Mouse (Mus musculus) liver, embryonic 12.5 days (tissue): ENCODE data around the gene Evl. TPM values are rescaled to one million over a fixed set of nuclear protein-coding genes. Genes with fewer than 3 reads are reported as not detected.

Experiments used
- ATAC-seq: fragments of 200-750 bp; cut with Nextera tagmentation; 2 replicates; pipeline ENCODE4 v1.8.0; 2017; ENCODE audit warnings: moderate number of reproducible peaks, mild to moderate bottlenecking, moderate library complexity
- H3K27ac ChIP-seq: fragments of 300-500 bp; sonication (generic); 2 replicates; pipeline ENCODE4 v1.5.1; 2016; ENCODE audit warnings: mild to moderate bottlenecking
- H3K27me3 ChIP-seq: fragments of 300-500 bp; sonication (generic); replicated peaks from 2 replicates; pipeline ENCODE4 v1.6.1; 2016; ENCODE audit warnings: mild to moderate bottlenecking, moderate library complexity
- H3K36me3 ChIP-seq: fragments of 300-500 bp; sonication (generic); 2 replicates; pipeline ENCODE4 v1.6.1; 2016; ENCODE audit warnings: mild to moderate bottlenecking, moderate library complexity
- H3K4me1 ChIP-seq: fragments of 300-500 bp; sonication (generic); 2 replicates; pipeline ENCODE4 v1.6.1; 2016
- H3K4me2 ChIP-seq: fragments of 300-500 bp; sonication (generic); 2 replicates; pipeline ENCODE4 v1.6.1; 2016; ENCODE audit warnings: mild to moderate bottlenecking, moderate library complexity
- H3K4me3 ChIP-seq: fragments of 300-500 bp; sonication (generic); 2 replicates; pipeline ENCODE4 v1.5.1; 2016; ENCODE audit warnings: mild to moderate bottlenecking, moderate library complexity
- H3K9ac ChIP-seq: fragments of 300-500 bp; sonication (generic); 2 replicates; pipeline ENCODE4 v1.6.1; 2016; ENCODE audit warnings: mild to moderate bottlenecking, moderate library complexity
- H3K9me3 ChIP-seq: fragments of 300-500 bp; sonication (generic); replicated peaks from 2 replicates; pipeline ENCODE4 v1.6.1; 2016; ENCODE audit warnings: mild to moderate bottlenecking, moderate library complexity
- WGBS: fragments of 180-500 bp; shearing (Covaris S2); methylation state at CpG from one replicate; pipeline ENCODE4 v1.1.7; 2016; ENCODE audit not compliant: insufficient replicate concordance; 5-methylcytosine and 5-hydroxymethylcytosine counted together
- polyA plus RNA-seq: library from polyadenylated mRNA; unstranded; fragments of >200 nt; fragmentation: Nextera tagmentation; extraction: Ambion mirVana; gene quantifications from 2 replicates; pipeline ENCODE4 v1.2.1, GENCODE M21; 2016

Evl gene
- polyA plus RNA-seq, 1 experiment from 2014 or later = 12.9 TPM

DNA sequence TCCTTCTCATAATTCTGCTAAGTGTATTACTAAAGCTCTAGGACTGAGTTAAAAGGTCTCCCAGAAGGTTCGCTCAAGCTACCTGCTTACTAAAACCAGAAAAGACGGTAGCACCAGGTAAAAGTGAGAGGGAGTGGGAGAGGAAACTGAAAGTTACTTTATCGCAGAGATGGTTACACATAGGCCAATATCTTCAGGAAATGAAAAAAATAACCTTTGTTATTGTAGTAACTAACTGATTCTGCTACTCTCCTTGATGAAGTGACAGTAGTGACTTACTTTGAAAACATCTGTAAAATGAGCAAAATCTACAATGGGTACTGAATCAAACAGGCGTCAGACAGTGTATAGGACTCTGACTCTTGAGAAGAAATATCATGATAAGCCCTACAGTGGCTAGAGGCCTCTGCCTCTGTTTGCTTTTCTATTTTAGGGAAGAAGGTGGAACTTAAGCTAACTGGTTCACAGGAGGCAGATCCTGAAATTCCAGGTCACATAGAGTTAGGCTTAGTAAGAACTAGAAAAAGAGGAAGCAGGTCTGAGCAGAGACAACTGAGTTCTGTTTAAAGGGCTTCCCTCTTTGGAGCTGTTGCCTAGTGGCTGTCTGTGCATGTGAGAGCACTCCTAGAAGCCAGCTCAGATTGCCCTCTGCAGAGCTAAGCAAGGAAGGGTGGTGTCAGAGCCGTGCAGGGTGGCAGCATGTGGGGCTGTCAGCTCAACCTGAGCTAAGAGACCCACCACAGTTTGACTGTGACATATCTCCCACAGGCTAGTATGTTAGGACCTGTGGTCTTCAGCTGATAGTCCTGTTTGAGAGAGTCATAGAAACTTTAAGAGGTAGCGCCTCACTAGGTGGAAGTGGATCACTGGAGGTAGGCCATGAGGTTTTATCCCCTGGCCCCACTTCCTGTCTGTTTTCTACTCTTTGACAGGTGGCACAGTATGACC, 76.5 kb downstream of the Evl start:
- WGBS = 52% methylated on average over 6 of the region's 6 CpGs
- H3K9ac ChIP-seq = no peak overlapping the region
- no peaks in the 10 kb centered on the region for H3K9me3 ChIP-seq
- no peaks in the 10 kb centered on the region for H3K27me3 ChIP-seq
- H3K4me3 ChIP-seq = no peak overlapping the region
- H3K36me3 ChIP-seq = no peaks in the 10 kb centered on the region
- peak overlapping the region; percentile 25; the same call in 1 of the 2 replicates for H3K27ac ChIP-seq
- peaks cover 76% of the 10 kb centered on the region for H3K4me1 ChIP-seq
- no peak overlapping the region for H3K4me2 ChIP-seq
- peak; percentile 43 for ATAC-seq

DNA sequence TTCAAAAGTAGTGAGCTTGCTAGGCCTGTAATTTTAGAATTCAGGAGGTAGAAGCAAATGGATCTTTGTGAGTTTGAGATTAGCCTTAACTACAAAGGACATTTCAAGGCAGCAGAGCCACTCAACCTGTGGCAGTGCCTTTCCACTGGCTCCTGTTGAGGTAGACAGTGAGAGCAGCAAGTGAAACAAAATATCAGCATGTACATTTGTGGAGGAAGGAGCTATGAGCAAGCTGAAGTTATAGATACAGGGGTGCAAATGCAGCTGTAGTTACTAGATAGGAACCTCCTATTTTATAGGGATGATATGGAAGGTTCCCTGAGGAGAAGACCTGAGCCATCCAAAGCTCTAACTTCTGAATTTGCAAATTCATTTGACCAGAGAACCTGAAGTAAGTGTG, 78.0 kb downstream of the Evl start:
- peaks cover 74% of the 10 kb centered on the region for H3K4me1 ChIP-seq
- peak overlapping the region; percentile 62; the same call in 1 of the 2 replicates for H3K27ac ChIP-seq
- no peaks in the 10 kb centered on the region for H3K9me3 ChIP-seq
- H3K27me3 ChIP-seq = no peaks in the 10 kb centered on the region
- peak; percentile 71 for ATAC-seq
- H3K36me3 ChIP-seq = no peaks in the 10 kb centered on the region
- no peak overlapping the region for H3K9ac ChIP-seq
- no peak overlapping the region for H3K4me2 ChIP-seq
- no peak overlapping the region for H3K4me3 ChIP-seq

- H3K4me2 ChIP-seq = no peak overlapping the region
- WGBS = 80% methylated on average over 1 of the region's 1 CpGs
- H3K4me3 ChIP-seq = no peak overlapping the region
- no peaks in the 10 kb centered on the region for H3K36me3 ChIP-seq
- no peaks in the 10 kb centered on the region for H3K27me3 ChIP-seq
- H3K9me3 ChIP-seq = no peaks in the 10 kb centered on the region
- H3K4me1 ChIP-seq = peaks cover 67% of the 10 kb centered on the region
- H3K27ac ChIP-seq = no peak overlapping the region
- H3K9ac ChIP-seq = no peak overlapping the region
- ATAC-seq = no peak
These were observed 79.5 kb downstream of the Evl start for GRCm38 (mm10) chr12:108634031-108634430.

DNA sequence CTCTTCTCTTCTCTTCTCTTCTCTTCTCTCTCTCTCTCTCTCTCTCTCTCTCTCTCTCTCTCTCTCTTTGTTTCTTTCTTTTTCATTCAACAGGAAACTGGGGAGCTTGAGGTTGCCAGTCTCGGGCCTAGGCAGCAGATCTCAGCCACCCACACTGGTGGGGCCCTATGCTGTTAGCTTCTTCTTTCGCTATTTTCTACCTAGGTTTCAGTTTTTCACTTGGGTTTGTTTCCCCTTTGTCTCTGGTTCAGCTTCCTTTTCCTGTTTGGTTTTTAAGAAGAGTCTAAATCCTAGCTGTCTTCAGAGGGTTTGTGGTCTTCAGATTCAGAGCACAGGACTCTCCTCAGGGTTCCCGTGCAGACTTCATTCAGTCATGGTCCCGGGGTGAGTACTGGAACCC, 81.0 kb downstream of the Evl start:
- Histone ChIP-seq H3K9me3 (no peaks in the 10 kb centered on the region), H3K4me3 (no peak overlapping the region), H3K9ac (no peak overlapping the region), H3K4me1 (peaks cover 54% of the 10 kb centered on the region), H3K27ac (0 out of 2 replicates have a peak overlapping the region, but pooled peaks have one; percentile 3), H3K4me2 (no peak overlapping the region), H3K36me3 (no peaks in the 10 kb centered on the region), H3K27me3 (no peaks in the 10 kb centered on the region)
- no peak for ATAC-seq
- 37% methylated on average over 4 of the region's 4 CpGs for WGBS

- ATAC-seq = no peak
- WGBS = 48% methylated on average over 5 of the region's 5 CpGs
- no peak overlapping the region for H3K9ac ChIP-seq
- H3K4me3 ChIP-seq = no peak overlapping the region
- H3K4me2 ChIP-seq = no peak overlapping the region
- peaks cover 35% of the 10 kb centered on the region for H3K4me1 ChIP-seq
- no peaks in the 10 kb centered on the region for H3K27me3 ChIP-seq
- H3K36me3 ChIP-seq = no peaks in the 10 kb centered on the region
- no peak overlapping the region for H3K27ac ChIP-seq
- no peaks in the 10 kb centered on the region for H3K9me3 ChIP-seq
These were observed 82.9 kb downstream of the Evl start for GRCm38 (mm10) chr12:108637440-108637839.

DNA sequence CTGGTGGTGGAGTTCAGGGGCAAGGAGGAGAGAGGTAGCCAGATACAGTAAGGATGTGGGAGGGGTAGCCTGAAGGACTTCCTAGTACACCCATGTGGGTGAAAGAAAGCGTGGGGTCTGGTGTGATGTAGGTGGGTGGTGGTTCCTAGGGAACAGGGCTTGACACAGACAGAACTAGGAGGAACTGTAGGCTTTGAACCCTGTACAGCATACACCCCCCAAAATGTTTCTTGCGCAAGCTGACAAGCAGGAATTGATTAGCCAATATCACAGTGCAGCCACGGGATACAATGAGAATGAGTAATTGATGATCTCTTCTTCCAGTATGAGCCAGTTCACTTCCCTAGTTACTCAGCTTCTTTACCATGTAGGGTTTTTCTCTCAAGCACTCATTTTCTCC, 84.6 kb downstream of the Evl start:
- no peaks in the 10 kb centered on the region for H3K36me3 ChIP-seq
- H3K9me3 ChIP-seq = no peaks in the 10 kb centered on the region
- H3K4me1 ChIP-seq = peaks cover 24% of the 10 kb centered on the region
- no peaks in the 10 kb centered on the region for H3K27me3 ChIP-seq
- 62% methylated on average over 3 of the region's 3 CpGs for WGBS
- no peak for ATAC-seq
- H3K27ac ChIP-seq = no peak overlapping the region
- no peak overlapping the region for H3K9ac ChIP-seq
- no peak overlapping the region for H3K4me3 ChIP-seq
- H3K4me2 ChIP-seq = no peak overlapping the region

- WGBS = 68% methylated on average over 3 of the region's 3 CpGs
- H3K4me2 ChIP-seq = no peak overlapping the region
- H3K9me3 ChIP-seq = no peaks in the 10 kb centered on the region
- H3K27ac ChIP-seq = no peak overlapping the region
- no peaks in the 10 kb centered on the region for H3K36me3 ChIP-seq
- no peaks in the 10 kb centered on the region for H3K27me3 ChIP-seq
- H3K4me3 ChIP-seq = no peak overlapping the region
- H3K4me1 ChIP-seq = peaks cover 9% of the 10 kb centered on the region; the same call in 1 of the 2 replicates
- no peak for ATAC-seq
- no peak overlapping the region for H3K9ac ChIP-seq
These were observed 87.5 kb downstream of the Evl start for GRCm38 (mm10) chr12:108642019-108642418.

DNA sequence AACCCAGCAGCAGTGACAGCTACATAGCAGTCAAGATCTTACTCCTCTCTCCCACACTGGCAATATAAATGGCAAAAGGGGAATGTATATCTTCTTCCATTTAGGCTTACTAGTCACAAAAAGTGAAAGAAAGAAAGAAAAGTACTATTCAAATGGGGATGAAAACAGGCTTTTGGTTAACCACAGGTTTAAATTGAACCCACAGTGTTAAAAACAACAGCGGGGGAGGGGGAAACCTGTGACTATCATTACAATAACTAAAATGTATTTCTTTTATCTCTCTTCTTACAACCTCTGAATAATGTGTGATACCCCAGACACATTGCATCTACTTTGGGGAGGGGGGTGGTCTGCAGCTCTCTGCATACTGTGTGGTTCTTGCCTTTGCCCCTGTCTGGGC, 91.7 kb downstream of the Evl start:
- no peaks in the 10 kb centered on the region for H3K4me1 ChIP-seq
- WGBS = 78% methylated on average over 1 of the region's 1 CpGs
- no peaks in the 10 kb centered on the region for H3K9me3 ChIP-seq
- ATAC-seq = no peak
- no peak overlapping the region for H3K27ac ChIP-seq
- H3K4me3 ChIP-seq = no peak overlapping the region
- no peak overlapping the region for H3K4me2 ChIP-seq
- no peak overlapping the region for H3K9ac ChIP-seq
- no peaks in the 10 kb centered on the region for H3K27me3 ChIP-seq
- peaks cover 9% of the 10 kb centered on the region; the same call in 1 of the 2 replicates for H3K36me3 ChIP-seq

DNA sequence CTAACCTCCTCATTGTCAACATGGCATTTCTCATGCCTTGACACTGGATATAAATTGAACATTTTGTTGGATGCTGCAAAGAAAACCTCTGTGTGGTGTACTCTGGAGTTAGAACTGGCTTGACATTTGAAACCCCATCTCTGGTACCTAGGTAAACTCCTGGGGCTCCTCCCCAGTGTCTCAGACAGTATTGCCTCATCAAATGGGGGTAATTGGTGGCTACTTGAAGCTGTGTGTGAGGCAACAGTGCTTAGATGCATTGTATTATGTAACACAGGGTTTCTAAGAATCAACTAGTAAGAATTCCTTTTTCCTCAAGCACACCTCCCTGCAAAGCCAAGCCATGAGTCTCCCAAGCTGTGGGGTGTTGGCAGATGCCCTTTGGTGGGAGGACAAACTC, 93.3 kb downstream of the Evl start:
- Histone ChIP-seq H3K4me3 (no peak overlapping the region), H3K36me3 (peaks cover 15% of the 10 kb centered on the region; the same call in 1 of the 2 replicates), H3K4me1 (0 out of 2 replicates have a peak, but pooled peaks cover 6% of the 10 kb centered on the region), H3K9me3 (no peaks in the 10 kb centered on the region), H3K9ac (no peak overlapping the region), H3K27ac (no peak overlapping the region), H3K27me3 (no peaks in the 10 kb centered on the region), H3K4me2 (no peak overlapping the region)
- ATAC-seq = no peak

DNA sequence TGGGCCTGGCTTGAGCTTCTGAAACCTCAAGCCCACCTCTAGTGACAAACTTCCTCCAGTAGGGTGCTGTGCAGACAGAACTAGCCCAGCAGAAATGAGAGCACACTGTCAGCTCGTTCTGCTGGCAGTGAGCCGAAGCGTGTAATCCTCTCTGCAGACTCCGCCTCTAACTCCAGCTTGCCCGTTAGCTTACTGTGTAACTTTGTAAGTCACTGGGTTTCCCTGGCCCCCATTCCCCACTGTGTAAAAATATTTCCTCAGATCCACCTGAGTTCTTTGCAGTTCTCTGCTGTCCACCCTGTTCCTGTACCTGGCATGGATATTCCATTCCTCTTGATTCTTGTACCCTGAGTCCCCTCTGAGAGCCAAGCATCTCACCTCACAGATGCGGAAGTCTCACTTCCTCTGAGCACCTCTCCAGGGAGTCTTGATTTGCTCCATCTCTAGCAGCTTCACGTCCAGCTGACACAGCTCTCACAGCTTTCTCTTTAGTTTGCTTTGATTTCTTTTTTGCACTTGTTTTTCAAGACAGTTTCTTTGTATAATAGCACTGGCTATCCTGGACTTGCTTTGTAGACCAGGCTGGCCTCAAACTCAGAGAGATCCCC, 96.6 kb downstream of the Evl start:
- Histone ChIP-seq H3K27ac (no peak overlapping the region), H3K4me1 (peaks cover 29% of the 10 kb centered on the region), H3K36me3 (peaks cover 29% of the 10 kb centered on the region), H3K9ac (no peak overlapping the region), H3K27me3 (no peaks in the 10 kb centered on the region), H3K9me3 (no peaks in the 10 kb centered on the region), H3K4me3 (no peak overlapping the region), H3K4me2 (no peak overlapping the region)
- ATAC-seq = no peak
- 66% methylated on average over 7 of the region's 7 CpGs for WGBS

- Histone ChIP-seq H3K4me1 (peaks cover 40% of the 10 kb centered on the region), H3K4me2 (no peak overlapping the region), H3K9me3 (no peaks in the 10 kb centered on the region), H3K9ac (no peak overlapping the region), H3K36me3 (peaks cover 29% of the 10 kb centered on the region), H3K27ac (peak overlapping the region; percentile 34; the same call in 1 of the 2 replicates), H3K27me3 (no peaks in the 10 kb centered on the region), H3K4me3 (no peak overlapping the region)
- peak; percentile 49 for ATAC-seq
- WGBS = 28% methylated on average over 11 of the region's 11 CpGs
These were observed 99.1 kb downstream of the Evl start for GRCm38 (mm10) chr12:108653358-108654335.
